Mouse (Mus musculus) liver, postnatal 0 days (tissue): ENCODE data around the gene Sirpb1a.

Source experiments
- CTCF ChIP-seq: sonication (generic); IDR thresholded peaks from 2 replicates; pipeline ENCODE4 v1.5.1; 2016; ENCODE audit warnings: antibody characterized with exemption, low read depth
- EP300 ChIP-seq: IDR thresholded peaks from 2 replicates; pipeline ENCODE4 v1.6.1; 2016; ENCODE audit warnings: antibody characterized with exemption, low read depth, mild to moderate bottlenecking

DNA sequence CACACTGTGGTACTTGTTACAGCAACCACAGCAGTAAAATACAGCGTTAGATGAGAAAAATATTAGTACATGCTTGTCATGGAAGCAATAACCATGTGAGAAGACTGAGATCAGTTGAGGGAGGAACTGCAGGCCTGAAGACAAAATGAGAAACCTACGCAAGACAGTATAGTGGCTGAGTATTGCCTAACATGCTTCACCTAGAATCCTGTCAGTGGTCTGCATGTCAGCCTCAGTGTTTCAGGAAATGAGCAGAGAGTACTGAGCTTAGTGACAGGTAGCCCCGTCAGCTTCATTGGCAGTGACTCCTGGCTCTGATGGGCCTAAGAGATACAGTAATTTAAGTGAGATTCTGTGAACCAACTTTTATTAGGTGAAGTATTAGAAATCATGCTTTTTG, 94.8 kb downstream of the Sirpb1a start:
- no peak for TF ChIP-seq EP300
- TF ChIP-seq CTCF: no peak
